Mouse (Mus musculus) WW6 (cell line): ENCODE measurements around the gene Cyp2w1.
"Not testable (repeated sequence)": the region's sequence is repeated elsewhere in the genome, so short reads cannot be mapped to it uniquely, and the experiment has no call there.

Source experiments
- DNase-seq: peaks from one replicate; pipeline ENCODE4 v3.0.0-alpha.2; 2013; ENCODE audit warnings: low read depth, low spot score

The Cyp2w1 gene

GRCm38 (mm10) chr5:139332590-139333272, 19.7 kb upstream of the Cyp2w1 start:
- DNase-seq = no peak

- no peak for DNase-seq
Measured at GRCm38 (mm10) chr5:139333301-139334013, 19.0 kb upstream of the Cyp2w1 start.

GRCm38 (mm10) chr5:139334394-139334793, 18.0 kb upstream of the Cyp2w1 start:
- DNase-seq = not testable (repeated sequence)

GRCm38 (mm10) chr5:139335634-139336033, 16.8 kb upstream of the Cyp2w1 start:
- no peak for DNase-seq

- no peak for DNase-seq
Measured at GRCm38 (mm10) chr5:139337826-139338370, 14.5 kb upstream of the Cyp2w1 start.

- DNase-seq = no peak
Measured at GRCm38 (mm10) chr5:139338403-139338802, 14.0 kb upstream of the Cyp2w1 start.

- DNase-seq = no peak
Measured at GRCm38 (mm10) chr5:139338891-139339290, 13.5 kb upstream of the Cyp2w1 start.

GRCm38 (mm10) chr5:139344021-139344686, 8.3 kb upstream of the Cyp2w1 start:
- peak; percentile 54 for DNase-seq

- peak; percentile 81 for DNase-seq
Measured at GRCm38 (mm10) chr5:139344687-139345363, 7.6 kb upstream of the Cyp2w1 start.

- DNase-seq = no peak
Measured at GRCm38 (mm10) chr5:139345364-139345714, 7.1 kb upstream of the Cyp2w1 start.

- no peak for DNase-seq
Measured at GRCm38 (mm10) chr5:139347225-139347624, 5.2 kb upstream of the Cyp2w1 start.

GRCm38 (mm10) chr5:139349713-139350112, 2.7 kb upstream of the Cyp2w1 start:
- DNase-seq = no peak

- no peak for DNase-seq
Measured at GRCm38 (mm10) chr5:139351134-139351533, 1.3 kb upstream of the Cyp2w1 start, which contains the start of gene Cox19. Gene Cox19, minus strand, starts transcription at chr5:139351418.

GRCm38 (mm10) chr5:139351628-139352027, 789 bp upstream of the Cyp2w1 start:
- no peak for DNase-seq

GRCm38 (mm10) chr5:139353496-139353895, 1.1 kb downstream of the Cyp2w1 start:
- DNase-seq = no peak

- DNase-seq = no peak
Measured at GRCm38 (mm10) chr5:139353946-139354345, 1.5 kb downstream of the Cyp2w1 start.

- no peak for DNase-seq
Measured at GRCm38 (mm10) chr5:139355235-139355772, 2.9 kb downstream of the Cyp2w1 start.

GRCm38 (mm10) chr5:139358653-139359052, 6.2 kb downstream of the Cyp2w1 start:
- DNase-seq = no peak

- DNase-seq = no peak
Measured at GRCm38 (mm10) chr5:139359244-139359643, 6.8 kb downstream of the Cyp2w1 start.

GRCm38 (mm10) chr5:139363858-139364257, 11.4 kb downstream of the Cyp2w1 start:
- no peak for DNase-seq

GRCm38 (mm10) chr5:139364260-139364910, 12.0 kb downstream of the Cyp2w1 start:
- DNase-seq = no peak
